Mouse (Mus musculus): ENCODE results near the gene Aldh8a1.

The Aldh8a1 gene

DNA sequence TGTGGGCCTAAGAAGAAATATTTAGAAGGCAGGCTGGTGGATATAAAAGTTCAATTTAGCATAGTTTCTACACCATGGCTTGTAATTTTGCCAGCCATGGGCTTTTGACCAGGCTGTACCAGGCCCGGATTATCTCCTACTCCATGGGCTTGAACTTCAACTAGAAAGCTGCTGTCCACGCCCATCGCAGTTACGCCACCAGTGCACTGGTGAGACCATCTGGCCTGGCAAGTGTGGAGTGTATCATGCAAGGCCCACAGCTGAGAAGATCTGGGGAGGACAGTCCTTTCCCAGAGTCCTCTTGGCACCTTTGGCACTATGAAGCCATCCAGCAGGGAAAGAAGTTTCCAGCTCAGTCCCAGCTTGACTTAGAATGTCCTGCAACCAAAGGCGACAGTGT lies 39.1 kb downstream of the Aldh8a1 start:
- CTCF ChIA-PET, result no interaction called here

DNA sequence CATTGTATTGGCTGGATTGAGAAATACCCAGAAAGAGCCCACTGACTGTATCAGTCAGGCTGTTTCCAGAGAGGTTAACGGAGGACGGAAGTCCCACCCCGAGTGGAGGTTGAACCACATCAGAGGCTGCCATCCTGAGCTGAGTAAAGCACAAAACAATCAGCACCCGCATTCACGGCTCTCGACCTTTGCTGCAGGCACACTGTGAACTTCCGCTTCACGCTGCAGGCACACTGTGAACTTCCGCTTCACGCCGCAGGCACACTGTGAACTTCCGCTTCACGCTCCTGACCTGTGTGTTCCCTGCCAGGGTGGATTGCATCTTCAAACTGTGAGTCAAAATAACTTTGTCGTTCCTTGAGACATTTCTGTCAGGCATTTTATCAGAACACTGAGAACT lies 42.1 kb downstream of the Aldh8a1 start:
- CTCF ChIA-PET, result no interaction called here

DNA sequence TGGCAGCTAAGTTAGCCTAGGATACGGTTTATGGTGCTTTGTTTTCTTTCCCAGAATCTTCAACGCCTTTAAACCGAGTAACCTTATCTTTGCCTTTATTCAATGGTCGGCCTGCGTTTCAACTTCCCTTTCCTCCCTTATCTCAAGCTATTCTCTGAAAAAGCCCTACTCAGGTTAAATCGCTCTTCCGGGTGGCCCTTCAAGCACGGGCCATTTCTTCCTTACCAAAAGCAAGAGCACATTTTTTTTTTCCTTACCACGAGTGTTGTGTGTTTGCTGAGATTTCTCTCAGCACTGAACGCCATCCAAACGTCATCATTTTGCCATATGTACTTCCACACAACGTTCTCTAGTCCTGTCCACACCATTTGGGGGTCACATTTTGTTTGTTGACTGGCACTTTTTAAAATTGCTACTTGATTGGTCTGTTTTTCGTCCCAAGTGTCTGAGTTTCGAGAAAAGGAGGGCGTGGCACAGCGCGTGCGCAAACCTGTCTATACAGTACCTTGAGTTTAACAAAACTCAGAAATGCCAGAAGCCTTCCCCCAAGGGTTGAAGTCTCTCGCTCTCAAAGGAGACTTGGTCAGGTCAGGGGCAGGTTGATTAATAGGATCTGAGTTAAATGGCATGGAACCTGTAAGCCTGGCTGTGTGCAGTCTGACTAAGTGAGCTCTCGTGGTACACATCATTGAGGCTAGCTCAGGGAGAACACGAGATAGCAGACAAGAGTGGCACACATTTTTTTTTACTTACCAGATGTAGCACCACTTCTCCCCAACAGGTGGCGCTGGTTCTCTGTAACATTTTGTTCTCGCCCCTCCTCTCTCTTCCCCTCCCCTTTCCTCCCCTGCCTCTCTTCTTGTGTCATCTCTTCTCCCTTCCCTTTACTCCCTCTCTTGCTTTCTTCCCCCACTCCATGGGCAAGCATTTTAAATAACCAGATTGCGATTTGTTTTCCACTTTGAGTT lies 43.6 kb downstream of the Aldh8a1 start:
- CTCF ChIA-PET, result interaction anchor here (0.8 kb wide), 1 partner anchor 589 kb away, joined by 3 read pairs; no protein-coding TSS in a partner anchor

DNA sequence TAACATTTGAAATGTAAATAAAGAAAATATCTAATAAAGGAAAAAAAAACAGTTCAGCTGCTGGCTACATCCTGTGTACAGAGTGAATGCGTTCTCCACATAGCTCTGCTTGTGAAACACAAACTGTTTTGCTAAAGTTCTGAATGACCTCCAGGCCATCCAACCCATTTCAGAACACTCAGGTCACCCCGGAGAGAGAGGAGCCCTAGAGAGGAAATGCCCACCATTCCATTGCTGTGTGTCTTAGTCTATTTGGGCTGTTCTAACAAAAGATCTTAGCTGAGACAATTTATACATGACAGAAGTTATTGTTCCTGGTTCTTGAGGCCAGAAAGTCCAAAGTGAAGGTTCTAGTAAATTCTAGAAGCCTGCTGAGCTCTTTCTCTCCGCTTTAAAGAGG lies 49.4 kb downstream of the Aldh8a1 start:
- CTCF ChIA-PET, result interaction anchor here (0.6 kb wide), 1 partner anchor 15 kb away, joined by 3 read pairs; no protein-coding TSS in a partner anchor

DNA sequence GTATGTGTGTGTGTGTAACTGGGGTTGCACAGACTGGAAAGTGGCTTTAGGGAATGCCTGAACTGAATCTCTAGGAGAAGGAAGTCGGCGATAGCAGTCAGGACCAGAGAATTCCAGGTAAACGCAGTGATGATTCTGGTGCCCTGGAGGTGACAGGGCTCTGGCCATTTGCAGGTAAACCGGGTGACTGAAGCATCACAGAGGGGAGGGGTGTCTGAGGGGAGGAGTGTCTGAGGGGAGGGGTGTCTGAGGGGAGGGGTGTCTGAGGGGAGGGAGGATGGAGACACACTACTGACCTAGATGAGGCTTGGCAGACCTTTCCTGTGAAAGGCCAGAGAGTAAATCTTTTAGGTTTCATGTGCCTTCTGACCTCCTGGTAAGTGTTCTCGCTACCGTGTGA lies 50.9 kb downstream of the Aldh8a1 start:
- CTCF ChIA-PET, result no interaction called here

DNA sequence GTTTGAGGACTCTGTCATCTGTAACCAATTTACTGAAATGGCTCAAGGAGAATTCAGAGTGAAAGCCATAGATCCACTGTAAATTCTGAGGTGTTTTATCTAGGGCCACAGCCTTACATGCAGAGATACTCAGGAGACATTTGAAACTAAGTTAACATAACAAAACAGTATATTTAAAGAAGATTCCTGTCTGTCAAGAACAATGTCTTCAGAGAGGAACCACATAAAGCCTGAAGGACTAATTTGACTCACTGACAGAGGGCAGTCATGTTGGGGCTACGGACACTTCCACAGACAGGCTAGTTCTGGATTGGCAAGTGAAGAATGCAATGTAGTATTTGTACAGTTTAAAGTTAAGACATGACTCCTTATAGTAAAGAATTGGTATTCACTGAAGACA lies 62.2 kb downstream of the Aldh8a1 start:
- CTCF ChIA-PET, result no interaction called here

DNA sequence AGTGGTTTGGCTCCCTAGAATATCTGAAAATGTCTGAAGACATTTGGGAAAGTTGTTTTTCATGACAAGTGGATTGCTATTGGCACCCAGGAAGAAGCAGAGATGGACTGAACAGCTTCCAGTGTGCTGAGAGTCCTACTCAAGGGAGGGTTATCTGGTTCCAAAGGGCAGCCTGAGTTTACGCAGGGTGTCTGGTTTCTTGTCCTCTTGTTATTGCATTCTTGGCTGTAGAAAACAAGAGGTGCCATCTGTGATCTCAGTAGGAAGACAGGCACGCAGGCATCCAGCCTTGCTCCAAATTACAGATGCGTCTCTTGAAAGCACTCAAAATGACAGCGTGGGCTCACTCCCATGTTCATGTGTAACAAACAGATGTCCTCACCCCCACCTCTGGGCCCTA lies 63.9 kb downstream of the Aldh8a1 start:
- CTCF ChIA-PET, result no interaction called here

DNA sequence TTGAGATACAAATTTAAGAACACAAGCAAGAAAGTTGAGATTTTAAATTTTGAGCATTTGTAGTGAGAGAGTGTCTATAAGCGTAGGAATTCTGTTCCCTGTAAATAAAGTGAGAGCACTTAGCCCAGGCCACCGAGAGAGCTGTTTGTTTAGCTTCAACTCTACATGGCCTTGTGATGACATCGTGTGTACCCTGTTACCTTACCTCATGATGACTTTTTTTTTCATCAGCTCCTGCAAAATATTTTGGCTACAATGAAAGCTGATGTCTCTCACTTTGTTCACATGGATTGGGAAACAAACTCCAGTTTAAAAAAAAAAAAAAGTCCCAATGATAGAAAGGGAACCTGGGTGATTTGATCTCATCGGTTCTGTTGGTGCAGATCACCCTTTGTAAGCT lies 64.6 kb downstream of the Aldh8a1 start:
- CTCF ChIA-PET, result interaction anchor here (0.7 kb wide), 1 partner anchor 15 kb away, joined by 3 read pairs; no protein-coding TSS in a partner anchor

DNA sequence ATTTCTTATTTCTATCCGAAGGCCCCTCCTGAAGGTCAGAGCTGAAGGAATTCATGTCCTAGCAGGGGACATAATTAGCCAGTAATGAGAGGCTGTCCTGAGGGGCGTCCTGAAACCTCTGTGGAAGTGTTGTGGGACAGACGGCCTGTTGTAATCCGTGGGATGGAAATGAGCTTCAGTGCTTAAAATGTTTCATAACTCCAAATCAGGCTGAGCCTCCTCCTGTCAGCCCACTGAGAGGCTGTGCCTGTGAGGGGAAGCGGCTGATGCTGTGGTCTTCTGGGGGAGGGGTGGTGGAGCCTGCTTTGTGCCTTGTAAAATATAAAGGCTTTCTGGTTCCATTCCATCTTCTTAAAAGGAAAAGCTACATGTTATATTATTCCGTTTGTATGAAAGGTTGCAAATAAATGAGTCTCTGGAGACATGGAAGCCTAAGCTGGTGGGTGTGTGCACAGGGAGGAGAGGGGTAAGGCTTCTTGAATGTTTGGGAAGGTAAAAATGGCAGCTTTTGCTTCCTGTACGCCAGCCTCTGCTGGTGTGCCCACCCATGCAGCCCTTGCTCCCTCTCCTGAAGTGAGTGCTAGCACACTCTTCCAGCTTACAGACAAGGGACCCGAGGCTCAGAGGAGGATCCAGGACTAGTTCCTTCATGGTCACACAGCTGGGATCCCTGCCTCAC lies 66.7 kb downstream of the Aldh8a1 start:
- CTCF ChIA-PET, result no interaction called here

DNA sequence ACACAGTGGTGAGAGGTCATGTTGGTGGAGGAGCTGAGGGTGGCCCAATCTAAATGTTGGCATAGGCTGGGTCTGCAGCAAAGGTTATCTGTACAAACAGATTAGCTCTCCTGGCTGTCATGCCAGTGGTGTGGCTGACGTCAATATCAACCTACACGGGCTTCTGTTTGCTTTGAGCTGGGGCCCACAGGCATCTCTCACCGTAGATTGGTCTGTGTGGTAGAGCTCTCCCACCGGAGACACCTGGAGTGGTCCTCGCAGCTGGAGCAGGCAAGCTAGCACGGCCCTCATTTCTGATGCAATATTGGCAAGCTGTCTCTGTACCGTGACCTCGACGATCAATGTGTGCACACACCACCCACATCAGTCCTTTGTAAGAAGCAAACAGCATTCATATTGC lies 67.3 kb downstream of the Aldh8a1 start:
- CTCF ChIA-PET, result no interaction called here

Measured in spleen, embryonic (tissue).